Mouse (Mus musculus) ES-CJ7 (cell line): Measurements from ENCODE around the gene Wdr11.

Experiments
- DNase-seq: peaks from one replicate; pipeline ENCODE4 v3.0.0; 2011; ENCODE audit warnings: low read depth, low spot score

The Wdr11 gene

DNA sequence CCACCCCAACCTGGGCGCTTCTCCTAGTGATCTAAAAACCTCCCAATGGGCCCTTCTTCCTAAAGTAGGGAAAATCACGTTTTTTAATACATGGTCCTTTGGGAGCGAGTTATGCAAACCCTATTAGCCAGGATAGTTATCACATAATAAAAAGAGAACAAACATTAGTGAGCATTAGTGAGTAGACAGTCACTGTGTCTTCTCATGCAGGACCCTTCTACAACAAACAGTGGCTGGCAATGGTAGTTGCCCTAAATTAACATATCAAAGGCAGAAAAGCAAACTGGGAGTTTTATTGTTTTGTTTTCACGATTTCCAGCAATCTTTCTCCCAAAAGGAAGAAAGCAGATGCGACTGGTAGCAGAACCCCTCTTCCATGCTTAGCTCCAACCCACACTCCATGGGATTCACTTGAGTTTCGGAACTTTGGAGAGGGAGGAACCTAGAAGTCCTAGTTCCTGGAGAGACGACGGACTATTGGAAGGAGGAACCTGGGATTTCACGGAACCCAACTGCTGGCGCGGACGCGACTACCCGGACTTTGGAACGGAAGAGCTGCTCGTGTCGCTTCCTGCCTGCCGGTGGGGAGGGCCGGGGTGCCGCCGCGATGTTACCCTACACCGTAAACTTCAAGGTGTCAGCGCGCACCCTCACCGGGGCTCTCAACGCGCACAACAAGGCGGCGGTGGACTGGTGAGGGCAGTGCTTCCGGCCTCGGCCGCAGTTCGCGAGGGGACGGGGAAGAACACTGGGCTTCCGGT, at the start of gene Wdr11:
TSS of gene Wdr11 (plus strand) at position 493 of the 761 bp plus-strand sequence.
- peak; percentile 90 for DNase-seq

DNA sequence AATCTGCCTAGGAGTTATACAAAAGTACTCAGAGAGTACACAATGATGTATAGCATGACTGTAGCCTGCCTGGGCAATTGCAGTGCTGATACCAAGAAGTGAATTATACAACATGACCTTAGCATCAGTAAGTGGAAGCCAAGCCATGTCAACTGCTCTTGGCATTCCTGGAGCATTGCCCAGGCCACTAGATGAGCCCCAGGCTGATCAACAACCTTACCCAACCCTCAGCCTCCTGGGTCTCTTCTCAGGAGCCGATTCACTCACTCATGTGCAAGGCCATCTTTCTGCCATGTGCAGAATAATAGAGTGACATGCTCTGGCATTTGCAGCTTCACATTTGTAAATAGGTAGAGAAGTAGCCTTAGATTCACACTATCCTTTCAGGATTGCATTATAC, 24.1 kb upstream of the Wdr11 start:
- no peak for DNase-seq

- no peak for DNase-seq
These were observed 23.3 kb upstream of the Wdr11 start for GRCm38 (mm10) chr7:129568338-129568737.

DNA sequence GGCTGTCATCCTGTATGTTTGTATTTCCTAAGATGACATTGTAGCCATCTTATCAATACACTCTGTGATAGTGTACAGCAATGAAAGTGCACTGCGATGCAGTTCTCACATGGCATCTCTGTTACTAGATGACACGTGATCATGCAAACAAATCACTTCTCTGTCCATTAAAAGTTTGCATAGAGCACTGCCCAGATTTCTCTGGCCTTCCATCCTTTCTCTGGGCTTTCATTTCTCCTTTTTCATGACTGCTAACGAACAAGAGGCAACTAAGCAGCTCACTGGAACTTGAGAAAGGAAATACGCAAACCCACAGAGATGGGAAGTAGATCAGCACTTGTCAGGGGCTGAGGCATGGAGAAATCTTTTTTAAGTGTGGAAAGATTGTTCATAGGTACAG, 17.2 kb upstream of the Wdr11 start:
- no peak for DNase-seq

DNA sequence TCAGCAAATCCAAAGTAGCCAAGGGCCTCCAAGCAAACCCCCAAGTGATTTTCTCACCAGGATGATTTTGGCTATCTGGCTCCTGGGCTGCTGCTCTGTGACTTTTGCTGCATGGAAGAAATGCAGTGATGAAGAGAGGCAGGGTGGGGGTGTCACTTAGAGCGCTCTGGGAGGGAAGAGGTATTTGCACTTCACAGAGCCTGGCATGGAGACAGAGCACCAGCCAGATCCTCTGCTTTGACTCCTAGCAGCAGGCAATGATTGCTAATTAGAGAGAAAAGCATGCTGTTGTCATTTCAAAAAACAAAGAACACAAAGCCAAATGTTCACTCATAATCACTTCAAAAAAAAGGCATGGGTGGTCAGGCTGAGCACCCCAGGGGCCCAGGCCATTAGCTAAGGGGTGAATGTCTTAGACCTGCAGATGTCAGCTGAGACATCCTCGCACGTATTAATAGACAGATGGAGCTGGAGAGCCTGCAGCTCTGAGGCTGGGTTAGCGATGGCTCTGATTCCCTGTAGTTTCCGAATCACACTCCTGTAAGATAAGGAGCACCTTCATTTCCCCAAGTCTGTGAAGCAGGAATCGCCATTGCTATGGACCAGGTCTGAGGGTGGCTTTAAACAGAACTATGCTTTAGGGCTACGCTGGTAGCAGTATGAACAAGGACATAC, 16.4 kb upstream of the Wdr11 start:
- no peak for DNase-seq

DNA sequence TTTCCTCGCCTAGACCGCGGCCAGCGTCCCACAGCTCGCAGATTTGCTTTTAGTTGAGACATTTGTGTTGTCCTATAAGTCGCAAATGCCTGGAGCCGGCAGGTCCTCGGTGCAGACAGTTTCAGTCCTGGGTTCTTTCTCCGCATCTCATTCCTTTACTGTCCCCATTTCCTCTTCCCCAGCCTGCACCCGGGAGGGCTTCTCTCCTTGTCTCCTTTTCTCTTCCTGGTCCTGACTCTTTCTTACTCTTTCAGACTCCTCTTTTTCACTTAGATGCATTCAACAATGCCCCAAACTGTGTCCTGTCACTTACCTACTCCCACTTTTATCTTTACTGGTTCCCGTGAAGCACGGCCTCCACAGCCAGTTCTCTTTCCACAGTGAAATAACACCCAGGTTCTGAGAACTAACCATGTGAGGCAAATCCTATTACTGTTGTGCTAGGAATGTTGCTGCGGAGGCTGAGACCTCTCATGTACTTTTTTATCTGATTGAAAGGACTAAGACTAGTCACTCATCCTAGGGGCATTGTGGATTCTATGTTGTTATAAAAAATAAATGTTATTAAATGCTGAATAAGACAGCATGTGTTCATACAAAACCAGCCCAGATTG, 576 bp downstream of the Wdr11 start:
- DNase-seq = no peak

- no peak for DNase-seq
These were observed 5.5 kb downstream of the Wdr11 start for GRCm38 (mm10) chr7:129597186-129597585.

DNA sequence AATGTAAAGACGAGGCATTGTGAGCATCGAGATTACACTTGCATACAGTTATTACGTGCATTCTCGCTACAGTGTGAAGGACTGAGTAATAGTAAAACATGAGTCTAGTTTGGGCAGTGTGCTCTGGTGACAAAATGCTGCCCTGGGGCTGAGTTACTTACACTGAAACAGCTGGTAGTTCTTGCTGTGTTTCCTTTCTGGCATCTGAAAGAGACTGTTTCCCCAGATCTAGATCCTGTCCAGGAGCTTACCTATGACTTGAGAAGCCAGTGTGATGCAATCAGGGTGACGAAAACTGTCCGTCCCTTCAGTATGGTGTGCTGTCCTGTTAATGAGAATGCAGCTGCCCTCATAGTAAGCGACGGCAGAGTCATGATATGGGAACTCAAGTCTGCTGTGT, 14.6 kb downstream of the Wdr11 start:
- no peak for DNase-seq

DNA sequence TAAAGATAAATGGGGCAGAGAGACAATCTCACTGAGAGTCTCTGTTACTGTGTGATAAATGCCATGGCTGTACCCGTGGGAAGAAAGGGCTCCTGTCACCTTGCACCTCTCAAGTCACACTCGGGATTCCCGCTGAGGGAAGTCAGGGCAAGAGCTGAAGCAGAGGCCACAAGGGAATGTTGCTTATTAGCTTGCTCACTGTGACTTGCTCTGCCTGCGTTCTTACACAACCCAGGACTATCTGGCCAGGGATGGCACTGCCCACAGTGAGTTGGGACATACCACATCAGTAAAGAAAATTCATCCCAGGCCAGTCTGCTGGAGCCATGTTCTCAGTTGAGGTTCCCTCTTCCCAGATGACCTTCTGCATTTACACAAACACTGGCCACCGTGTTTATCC, 29.5 kb downstream of the Wdr11 start:
- no peak for DNase-seq

DNA sequence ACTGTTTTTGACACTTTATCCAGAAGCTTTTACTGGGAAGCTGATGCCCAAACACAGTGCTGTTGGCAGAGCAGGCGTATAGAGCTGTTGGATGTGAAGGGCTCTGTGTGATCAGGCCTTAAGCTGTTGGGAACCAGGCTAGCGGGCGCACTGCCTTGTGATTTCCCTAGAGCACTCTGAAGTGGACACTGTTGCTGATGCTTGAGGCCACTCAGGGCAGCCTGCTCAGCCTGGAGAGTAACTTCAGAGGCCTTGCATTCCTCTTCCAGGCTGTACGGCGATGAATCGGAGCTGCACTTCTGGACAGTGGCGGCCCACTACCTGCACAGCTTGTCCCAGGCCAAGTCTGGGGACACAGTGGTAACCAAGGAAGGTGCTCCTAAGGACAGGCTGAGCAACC, 38.7 kb downstream of the Wdr11 start:
- DNase-seq = no peak

- no peak for DNase-seq
These were observed 39.8 kb downstream of the Wdr11 start for GRCm38 (mm10) chr7:129631453-129631852.

GRCm38 (mm10) chr7:129635898-129636640, 44.4 kb downstream of the Wdr11 start:
- no peak for DNase-seq

- DNase-seq = no peak
These were observed 45.3 kb downstream of the Wdr11 start for GRCm38 (mm10) chr7:129636992-129637391.

GRCm38 (mm10) chr7:129637906-129638475, 46.3 kb downstream of the Wdr11 start:
- DNase-seq = no peak

- DNase-seq = no peak
These were observed 47.3 kb downstream of the Wdr11 start for GRCm38 (mm10) chr7:129639006-129639405.

DNA sequence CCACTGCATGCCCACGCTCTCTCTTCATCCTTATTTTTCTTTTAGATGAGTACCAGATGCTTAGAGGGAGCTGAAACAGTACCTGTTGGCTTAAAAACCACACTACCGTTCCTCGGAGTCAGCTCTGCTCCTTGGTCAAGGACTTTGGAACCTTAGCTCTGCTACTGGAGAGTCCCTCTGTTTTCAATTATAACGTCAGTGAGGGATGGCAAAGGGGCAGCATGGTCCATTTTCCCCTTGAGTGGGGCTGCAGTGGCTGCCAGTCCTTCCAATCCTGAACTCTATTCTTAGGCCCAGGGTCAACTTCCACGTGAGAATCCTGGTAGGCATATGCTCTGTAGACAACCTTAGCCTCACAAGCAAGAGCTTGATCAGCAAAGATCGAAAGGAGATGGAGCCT, 48.2 kb downstream of the Wdr11 start:
- no peak for DNase-seq

DNA sequence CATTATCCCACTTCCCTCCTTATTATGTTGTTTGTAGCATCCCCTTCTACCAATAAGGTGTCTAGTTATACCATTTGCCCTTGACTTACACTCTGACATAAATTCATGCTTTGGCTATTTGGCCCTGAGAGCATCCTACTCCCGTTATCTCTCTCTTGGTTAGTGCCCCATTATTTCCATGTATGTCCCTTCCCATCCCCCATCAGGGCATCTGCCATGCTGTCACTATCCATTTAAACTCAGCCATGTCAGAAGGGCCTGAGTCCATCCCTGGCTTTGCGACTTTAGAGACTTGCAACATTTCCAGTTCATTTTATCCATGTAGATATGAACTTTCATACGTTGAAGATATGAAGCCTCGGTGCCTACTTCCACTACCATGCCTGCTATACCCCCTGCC, 51.6 kb downstream of the Wdr11 start:
- DNase-seq = no peak

GRCm38 (mm10) chr7:129647798-129648197, 56.1 kb downstream of the Wdr11 start:
- peak; percentile 43 for DNase-seq

- DNase-seq = peak; percentile 89
These were observed 57.3 kb downstream of the Wdr11 start for GRCm38 (mm10) chr7:129648938-129649337.

DNA sequence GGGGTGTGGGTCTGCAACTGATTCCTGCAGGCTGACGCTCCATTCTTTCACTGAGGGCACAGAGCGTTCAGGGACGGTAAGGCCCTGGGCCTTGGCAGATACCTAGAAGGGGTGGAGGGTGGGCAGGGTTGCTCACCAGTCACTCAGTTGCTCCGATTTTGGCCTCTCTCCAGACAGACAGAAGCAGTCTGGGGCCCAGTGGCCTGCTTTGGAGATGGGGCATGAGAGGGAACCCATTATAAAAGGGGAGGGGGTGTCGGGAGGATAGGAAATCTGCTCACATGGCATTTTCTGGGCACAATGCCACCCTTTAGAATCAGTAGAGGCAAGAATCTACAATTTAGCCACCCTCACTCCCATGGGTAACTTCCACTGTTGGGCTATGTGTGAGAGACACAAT, 59.1 kb downstream of the Wdr11 start:
- no peak for DNase-seq

- no peak for DNase-seq
These were observed 60.1 kb downstream of the Wdr11 start for GRCm38 (mm10) chr7:129651781-129652180.
